Mouse (Mus musculus) liver, adult 2 months (tissue): ENCODE data around the gene Srcin1.

ENCODE experiments used
- CTCF ChIP-seq: fragments of 200-500 bp; IDR thresholded peaks from 2 replicates; pipeline ENCODE4 v1.5.1; 2011; ENCODE audit warnings: low read depth, low read length, control low read depth
- POLR2A ChIP-seq: fragments of 200-500 bp; IDR thresholded peaks from 2 replicates; pipeline ENCODE4 v1.6.1; 2011; ENCODE audit warnings: low read length, control low read depth; ENCODE audit not compliant: insufficient read depth; ENCODE audit errors: extremely low read depth

DNA sequence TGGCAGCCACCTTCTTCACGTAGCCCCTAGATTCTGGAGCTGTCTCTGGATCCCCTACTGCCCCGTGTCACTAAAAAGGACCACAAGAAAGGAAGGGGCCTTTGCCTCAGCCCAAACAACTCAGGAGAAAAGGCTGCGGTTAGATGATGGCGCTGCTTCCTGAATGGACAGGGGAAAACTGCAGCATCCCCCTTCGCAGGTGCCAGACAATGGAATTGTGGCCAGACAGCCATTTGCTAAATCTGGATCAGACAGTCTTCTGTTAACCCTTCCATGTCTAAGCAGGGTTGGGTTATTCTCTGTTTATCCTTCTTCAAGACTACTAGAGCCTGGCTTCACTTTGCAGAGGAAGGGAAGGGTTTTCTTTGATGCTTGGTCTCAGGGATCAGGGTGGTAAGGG lies 45.0 kb downstream of the Srcin1 start:
- TF ChIP-seq CTCF (no peak), POLR2A (no peak)
